Mouse (Mus musculus) small intestine, adult 2 months (tissue): ENCODE measurements around the gene Tyrobp. TPM values are rescaled to one million over a fixed set of nuclear protein-coding genes. Genes with fewer than 3 reads are reported as not detected.

Experiments used
- H3K27ac ChIP-seq: fragments of 200-500 bp; 2 replicates; pipeline ENCODE4 v1.5.1; 2012; ENCODE audit warnings: low read depth, low read length, control low read depth, inconsistent platforms; ENCODE audit not compliant: insufficient read depth
- H3K27me3 ChIP-seq: fragments of 200-500 bp; 2 replicates; pipeline ENCODE4 v1.6.1; 2012; ENCODE audit warnings: mild to moderate bottlenecking, moderate library complexity, low read length, inconsistent platforms; ENCODE audit not compliant: control insufficient read depth, insufficient read depth
- H3K36me3 ChIP-seq: fragments of 200-500 bp; 2 replicates; pipeline ENCODE4 v1.6.1; 2012; ENCODE audit warnings: mild to moderate bottlenecking, low read length, control low read depth, inconsistent platforms; ENCODE audit not compliant: control insufficient read depth, insufficient read depth
- H3K4me1 ChIP-seq: fragments of 200-500 bp; 2 replicates; pipeline ENCODE4 v1.6.1; 2012; ENCODE audit warnings: low read length, inconsistent platforms, mixed read lengths; ENCODE audit not compliant: control insufficient read depth, insufficient read depth, insufficient read length
- H3K4me3 ChIP-seq: fragments of 200-500 bp; 2 replicates; pipeline ENCODE4 v1.5.1; 2012; ENCODE audit warnings: low read depth, mild to moderate bottlenecking, control low read depth, inconsistent platforms, low read length, moderate library complexity
- CTCF ChIP-seq: fragments of 200-500 bp; IDR thresholded peaks from 2 replicates; pipeline ENCODE4 v1.5.1; 2012; ENCODE audit warnings: low read depth, mild to moderate bottlenecking, control low read depth, inconsistent platforms, low read length, moderate library complexity, mixed read lengths; ENCODE audit not compliant: insufficient replicate concordance, insufficient read length; ENCODE audit errors: extremely low read depth
- POLR2A ChIP-seq: fragments of 200-500 bp; IDR thresholded peaks from 2 replicates; pipeline ENCODE4 v1.6.1; 2012; ENCODE audit warnings: low read depth, mild to moderate bottlenecking, control low read depth, inconsistent platforms, low read length, moderate library complexity
- WGBS: fragments of 180-500 bp; shearing (Covaris S2); methylation state at CpG from one replicate; pipeline ENCODE4 v1.1.7; 2018; 5-methylcytosine and 5-hydroxymethylcytosine counted together
- polyA plus RNA-seq: library from polyadenylated mRNA; depleted of rRNA; stranded (reverse); fragments of >200 nt; gene quantifications from 2 replicates; pipeline ENCODE4 v1.2.3, GENCODE M21; 2012

The Tyrobp gene
- polyA plus RNA-seq, 1 experiment, result 101 TPM

GRCm38 (mm10) chr7:30435156-30435555, 21.6 kb downstream of the Tyrobp start:
- H3K4me1 ChIP-seq, result no peaks in the 10 kb centered on the region
- TF ChIP-seq CTCF, result no peak
- TF ChIP-seq POLR2A, result no peak
- WGBS, result 55% methylated on average over 9 of the region's 9 CpGs
- no peaks in the 10 kb centered on the region for H3K27me3 ChIP-seq
- H3K36me3 ChIP-seq, result peaks cover 4% of the 10 kb centered on the region; the same call in 1 of the 2 replicates
- H3K27ac ChIP-seq, result no peak overlapping the region
- no peak overlapping the region for H3K4me3 ChIP-seq

GRCm38 (mm10) chr7:30436879-30437278, 23.3 kb downstream of the Tyrobp start:
- Histone ChIP-seq H3K4me3 (no peak overlapping the region), H3K27ac (no peak overlapping the region), H3K4me1 (no peaks in the 10 kb centered on the region), H3K36me3 (peaks cover 4% of the 10 kb centered on the region; the same call in 1 of the 2 replicates), H3K27me3 (no peaks in the 10 kb centered on the region)
- WGBS, result 32% methylated on average over 10 of the region's 10 CpGs
- no peak for TF ChIP-seq CTCF
- TF ChIP-seq POLR2A, result no peak

GRCm38 (mm10) chr7:30439734-30440133, 26.2 kb downstream of the Tyrobp start:
- no peak overlapping the region for H3K4me3 ChIP-seq
- no peak for TF ChIP-seq POLR2A
- 0 out of 2 replicates have a peak, but pooled peaks cover 4% of the 10 kb centered on the region for H3K27me3 ChIP-seq
- H3K27ac ChIP-seq, result no peak overlapping the region
- H3K36me3 ChIP-seq, result peaks cover 7% of the 10 kb centered on the region
- WGBS, result 81% methylated on average over 13 of the region's 13 CpGs
- peaks cover 6% of the 10 kb centered on the region for H3K4me1 ChIP-seq

GRCm38 (mm10) chr7:30440697-30441096, 27.1 kb downstream of the Tyrobp start:
- Histone ChIP-seq H3K36me3 (peaks cover 4% of the 10 kb centered on the region; the same call in 1 of the 2 replicates), H3K4me3 (no peak overlapping the region), H3K4me1 (peaks cover 10% of the 10 kb centered on the region), H3K27me3 (0 out of 2 replicates have a peak, but pooled peaks cover 4% of the 10 kb centered on the region), H3K27ac (no peak overlapping the region)
- TF ChIP-seq CTCF (peak; percentile 77; the same call in 1 of the 2 replicates), POLR2A (no peak)
- 5% methylated on average over 5 of the region's 5 CpGs for WGBS

GRCm38 (mm10) chr7:30443696-30444095, 30.1 kb downstream of the Tyrobp start:
- 15% methylated on average over 9 of the region's 9 CpGs for WGBS
- Histone ChIP-seq H3K27ac (no peak overlapping the region), H3K4me1 (peaks cover 18% of the 10 kb centered on the region), H3K27me3 (0 out of 2 replicates have a peak, but pooled peaks cover 4% of the 10 kb centered on the region), H3K36me3 (peaks cover 3% of the 10 kb centered on the region; the same call in 1 of the 2 replicates), H3K4me3 (peak overlapping the region; percentile 70)
- TF ChIP-seq CTCF (no peak), POLR2A (no peak)

GRCm38 (mm10) chr7:30444154-30444970, 30.8 kb downstream of the Tyrobp start:
- WGBS, result 2% methylated on average over 38 of the region's 38 CpGs
- H3K4me1 ChIP-seq, result peaks cover 18% of the 10 kb centered on the region
- no peak for TF ChIP-seq POLR2A
- no peak for TF ChIP-seq CTCF
- H3K27ac ChIP-seq, result no peak overlapping the region
- H3K27me3 ChIP-seq, result 0 out of 2 replicates have a peak, but pooled peaks cover 4% of the 10 kb centered on the region
- H3K36me3 ChIP-seq, result peaks cover 3% of the 10 kb centered on the region; the same call in 1 of the 2 replicates
- H3K4me3 ChIP-seq, result peak overlapping the region; percentile 70

GRCm38 (mm10) chr7:30444971-30445751, 31.6 kb downstream of the Tyrobp start, which contains the start of gene Aplp1:
Gene Aplp1, minus strand, starts transcription at chr7:30445535.
- peaks cover 18% of the 10 kb centered on the region for H3K4me1 ChIP-seq
- no peak for TF ChIP-seq CTCF
- TF ChIP-seq POLR2A, result no peak
- peaks cover 3% of the 10 kb centered on the region; the same call in 1 of the 2 replicates for H3K36me3 ChIP-seq
- H3K27ac ChIP-seq, result peak within 1 kb of the TSS; percentile 71
- 0 out of 2 replicates have a peak, but pooled peaks cover 4% of the 10 kb centered on the region for H3K27me3 ChIP-seq
- 2% methylated on average over 71 of the region's 72 CpGs for WGBS
- peak within 1 kb of the TSS; percentile 70 for H3K4me3 ChIP-seq
